Mouse (Mus musculus): Measurements from ENCODE around the gene Klhl34.

Gene Klhl34

GRCm38 (mm10) chrX:157818207-157818920 lies at the start of gene Klhl34:
Gene Klhl34, plus strand, starts transcription at chrX:157818435.
- no peak for DNase-seq (ENCODE audit: low spot score in 2 of 2)

- DNase-seq (ENCODE audit: low spot score in 2 of 2) = no peak
Measured at GRCm38 (mm10) chrX:157801669-157802068, 16.6 kb upstream of the Klhl34 start.

- DNase-seq (ENCODE audit: low spot score in 2 of 2) = no peak
Measured at GRCm38 (mm10) chrX:157809721-157810120, 8.5 kb upstream of the Klhl34 start.

GRCm38 (mm10) chrX:157817571-157818206 lies 546 bp upstream of the Klhl34 start:
- DNase-seq (ENCODE audit: low spot score in 2 of 2) = no peak

- DNase-seq (ENCODE audit: low spot score in 2 of 2) = no peak
Measured at GRCm38 (mm10) chrX:157818921-157819260, 656 bp downstream of the Klhl34 start.

- DNase-seq (ENCODE audit: low spot score in 2 of 2) = no peak
Measured at GRCm38 (mm10) chrX:157829983-157830382, 11.7 kb downstream of the Klhl34 start.

Measured in urinary bladder, postnatal 36 days (tissue).